Mouse (Mus musculus) liver, embryonic 13.5 days (tissue): ENCODE measurements around the gene Npb. TPM values are rescaled to one million over a fixed set of nuclear protein-coding genes. Genes with fewer than 3 reads are reported as not detected.

ENCODE experiments used
- ATAC-seq: fragments of 200-750 bp; cut with Nextera tagmentation; 2 replicates; pipeline ENCODE4 v1.8.0; 2017; ENCODE audit warnings: low read depth, mild to moderate bottlenecking, moderate number of reproducible peaks, moderate library complexity
- DNase-seq: peaks from one replicate; pipeline ENCODE4 v3.0.0; 2022
- H3K27ac ChIP-seq: fragments of 300-500 bp; sonication (generic); 2 replicates; pipeline ENCODE4 v1.5.1; 2015; ENCODE audit warnings: moderate library complexity, mild to moderate bottlenecking, inconsistent platforms
- H3K27me3 ChIP-seq: fragments of 300-500 bp; sonication (generic); 2 replicates; pipeline ENCODE4 v1.6.1; 2015; ENCODE audit warnings: mild to moderate bottlenecking, inconsistent platforms
- H3K36me3 ChIP-seq: fragments of 300-500 bp; sonication (generic); 2 replicates; pipeline ENCODE4 v1.6.1; 2015; ENCODE audit warnings: mild to moderate bottlenecking, inconsistent platforms
- H3K4me1 ChIP-seq: fragments of 300-500 bp; sonication (generic); replicated peaks from 2 replicates; pipeline ENCODE4 v1.6.1; 2015; ENCODE audit warnings: inconsistent platforms
- H3K4me2 ChIP-seq: fragments of 300-500 bp; sonication (generic); 2 replicates; pipeline ENCODE4 v1.6.1; 2015; ENCODE audit warnings: inconsistent platforms, mild to moderate bottlenecking, moderate library complexity
- H3K4me3 ChIP-seq: fragments of 300-500 bp; sonication (generic); replicated peaks from 2 replicates; pipeline ENCODE4 v1.5.1; 2015; ENCODE audit warnings: mild to moderate bottlenecking, inconsistent platforms
- H3K9ac ChIP-seq: fragments of 300-500 bp; sonication (generic); 2 replicates; pipeline ENCODE4 v1.6.1; 2015; ENCODE audit warnings: mild to moderate bottlenecking, inconsistent platforms
- H3K9me3 ChIP-seq: fragments of 300-500 bp; sonication (generic); replicated peaks from 2 replicates; pipeline ENCODE4 v1.6.1; 2016; ENCODE audit warnings: inconsistent platforms
- WGBS: fragments of 180-500 bp; shearing (Covaris S2); methylation state at CpG from one replicate; pipeline ENCODE4 v1.1.7; 2015; ENCODE audit not compliant: insufficient replicate concordance; 5-methylcytosine and 5-hydroxymethylcytosine counted together
- polyA plus RNA-seq: library from polyadenylated mRNA; unstranded; fragments of >200 nt; fragmentation: Nextera tagmentation; extraction: Ambion mirVana; gene quantifications from 2 replicates; pipeline ENCODE4 v1.2.1, GENCODE M21; 2015

Gene Npb
- polyA plus RNA-seq, 1 experiment from 2014 or later: 9.5 TPM

- H3K4me3 ChIP-seq: no peak overlapping the region
- 60% methylated on average over 9 of the region's 9 CpGs for WGBS
- ATAC-seq (no peak), DNase-seq (no peak)
- no peaks in the 10 kb centered on the region for H3K36me3 ChIP-seq
- H3K9me3 ChIP-seq: no peaks in the 10 kb centered on the region
- H3K4me2 ChIP-seq: no peak overlapping the region
- H3K27ac ChIP-seq: no peak overlapping the region
- H3K27me3 ChIP-seq: peaks cover 25% of the 10 kb centered on the region
- H3K4me1 ChIP-seq: peaks cover 24% of the 10 kb centered on the region
- no peak overlapping the region for H3K9ac ChIP-seq
These were observed 33.0 kb downstream of the Npb start for GRCm38 (mm10) chr11:120641255-120641654.

GRCm38 (mm10) chr11:120641869-120642268 is 33.6 kb downstream of the Npb start:
- Histone ChIP-seq H3K27ac (no peak overlapping the region), H3K36me3 (no peaks in the 10 kb centered on the region), H3K4me3 (no peak overlapping the region), H3K4me2 (no peak overlapping the region), H3K27me3 (peaks cover 27% of the 10 kb centered on the region), H3K9me3 (no peaks in the 10 kb centered on the region), H3K9ac (0 out of 2 replicates have a peak overlapping the region, but pooled peaks have one; percentile 74), H3K4me1 (peaks cover 24% of the 10 kb centered on the region)
- 73% methylated on average over 8 of the region's 8 CpGs for WGBS
- no peak for ATAC-seq
- no peak for DNase-seq

- WGBS: 3% methylated on average over 18 of the region's 18 CpGs
- H3K36me3 ChIP-seq: no peaks in the 10 kb centered on the region
- peak overlapping the region; percentile 74 for H3K9ac ChIP-seq
- peaks cover 39% of the 10 kb centered on the region for H3K27me3 ChIP-seq
- peaks cover 32% of the 10 kb centered on the region for H3K4me1 ChIP-seq
- H3K27ac ChIP-seq: peak overlapping the region; percentile 31; the same call in 1 of the 2 replicates
- peak overlapping the region; percentile 88 for H3K4me2 ChIP-seq
- peak overlapping the region; percentile 52 for H3K4me3 ChIP-seq
- ATAC-seq (peak; percentile 57), DNase-seq (peak; percentile 32)
- no peaks in the 10 kb centered on the region for H3K9me3 ChIP-seq
These were observed 34.8 kb downstream of the Npb start for GRCm38 (mm10) chr11:120642939-120643600.

- peaks cover 42% of the 10 kb centered on the region for H3K27me3 ChIP-seq
- peaks cover 35% of the 10 kb centered on the region for H3K4me1 ChIP-seq
- under 1% methylated on average over 15 of the region's 15 CpGs for WGBS
- DNase-seq (peak; percentile 96), ATAC-seq (peak; percentile 99)
- H3K9me3 ChIP-seq: no peaks in the 10 kb centered on the region
- H3K36me3 ChIP-seq: no peaks in the 10 kb centered on the region
- peak within 1 kb of the TSS; percentile 52 for H3K4me3 ChIP-seq
- peak within 1 kb of the TSS; percentile 74 for H3K9ac ChIP-seq
- H3K4me2 ChIP-seq: peak within 1 kb of the TSS; percentile 88
- peak within 1 kb of the TSS; percentile 31; the same call in 1 of the 2 replicates for H3K27ac ChIP-seq
These were observed 35.3 kb downstream of the Npb start, which contains the start of gene Pycr1 for GRCm38 (mm10) chr11:120643601-120643987. TSS of gene Pycr1 (minus strand) at chr11:120643769.

GRCm38 (mm10) chr11:120647047-120647830 is 39.0 kb downstream of the Npb start:
- H3K27me3 ChIP-seq: peaks cover 38% of the 10 kb centered on the region
- H3K9ac ChIP-seq: peak overlapping the region; percentile 43
- no peak for ATAC-seq
- peak overlapping the region; percentile 38; the same call in 1 of the 2 replicates for H3K4me3 ChIP-seq
- peak overlapping the region; percentile 64 for H3K4me2 ChIP-seq
- WGBS: 75% methylated on average over 35 of the region's 35 CpGs
- DNase-seq: no peak
- no peaks in the 10 kb centered on the region for H3K9me3 ChIP-seq
- H3K27ac ChIP-seq: no peak overlapping the region
- peaks cover 32% of the 10 kb centered on the region for H3K4me1 ChIP-seq
- no peaks in the 10 kb centered on the region for H3K36me3 ChIP-seq

- WGBS: 7% methylated on average over 13 of the region's 13 CpGs
- no peak for ATAC-seq
- no peaks in the 10 kb centered on the region for H3K36me3 ChIP-seq
These were observed 39.8 kb downstream of the Npb start, which contains the start of gene Myadml2 for GRCm38 (mm10) chr11:120648001-120648476. TSS of gene Myadml2 (minus strand) at chr11:120648158.

GRCm38 (mm10) chr11:120651872-120652271 is 43.6 kb downstream of the Npb start:
- Histone ChIP-seq H3K9me3 (no peaks in the 10 kb centered on the region), H3K36me3 (no peaks in the 10 kb centered on the region), H3K4me1 (peaks cover 12% of the 10 kb centered on the region), H3K4me3 (no peak overlapping the region), H3K4me2 (no peak overlapping the region), H3K9ac (no peak overlapping the region), H3K27me3 (peaks cover 54% of the 10 kb centered on the region), H3K27ac (no peak overlapping the region)
- WGBS: 48% methylated on average over 3 of the region's 3 CpGs
- DNase-seq: no peak
- ATAC-seq: no peak

More at GRCm38 (mm10) chr11:120648001-120648476, 39.8 kb downstream of the Npb start, which contains the start of gene Myadml2:
- Histone ChIP-seq H3K4me1 (peaks cover 24% of the 10 kb centered on the region), H3K9ac (peak within 1 kb of the TSS; percentile 43), H3K27me3 (peaks cover 30% of the 10 kb centered on the region), H3K4me3 (peak within 1 kb of the TSS; percentile 38), H3K4me2 (peak within 1 kb of the TSS; percentile 64), H3K27ac (no peak within 1 kb of the TSS), H3K9me3 (no peaks in the 10 kb centered on the region)
- DNase-seq: no peak

GRCm38 (mm10) chr11:120654741-120655140 is 46.5 kb downstream of the Npb start:
- no peak for ATAC-seq
- peaks cover 64% of the 10 kb centered on the region for H3K27me3 ChIP-seq

GRCm38 (mm10) chr11:120657301-120657700 is 49.0 kb downstream of the Npb start:
- peaks cover 82% of the 10 kb centered on the region for H3K27me3 ChIP-seq
- H3K4me2 ChIP-seq: no peak overlapping the region
- H3K9ac ChIP-seq: no peak overlapping the region
- no peaks in the 10 kb centered on the region for H3K36me3 ChIP-seq
- ATAC-seq: no peak
- H3K4me3 ChIP-seq: no peak overlapping the region
- DNase-seq: no peak
- no peak overlapping the region for H3K27ac ChIP-seq
- WGBS: 64% methylated on average over 4 of the region's 4 CpGs
- H3K9me3 ChIP-seq: no peaks in the 10 kb centered on the region
- H3K4me1 ChIP-seq: peaks cover 23% of the 10 kb centered on the region

More at GRCm38 (mm10) chr11:120654741-120655140, 46.5 kb downstream of the Npb start:
- no peak overlapping the region for H3K27ac ChIP-seq
- H3K4me2 ChIP-seq: no peak overlapping the region
- H3K9ac ChIP-seq: no peak overlapping the region
- no peaks in the 10 kb centered on the region for H3K9me3 ChIP-seq
- no peak overlapping the region for H3K4me3 ChIP-seq
- DNase-seq: no peak
- peaks cover 7% of the 10 kb centered on the region for H3K4me1 ChIP-seq
- WGBS: 56% methylated on average over 3 of the region's 3 CpGs
- H3K36me3 ChIP-seq: no peaks in the 10 kb centered on the region
